Mouse (Mus musculus) kidney, embryonic 15.5 days (tissue): ENCODE data around the gene Gm6763. TPM values are rescaled to one million over a fixed set of nuclear protein-coding genes. Genes with fewer than 3 reads are reported as not detected.
A peak's percentile ranks its signal among the peaks of the same experiment; 100 is the strongest.
"Not testable (repeated sequence)": the region's sequence is repeated elsewhere in the genome, so short reads cannot be mapped to it uniquely, and the experiment has no call there.

Source experiments
- ATAC-seq: fragments of 200-750 bp; cut with Nextera tagmentation; replicated peaks from 2 replicates; pipeline ENCODE4 v1.8.0; 2017; ENCODE audit warnings: moderate TSS enrichment; ENCODE audit not compliant: low FRiP score
- H3K27ac ChIP-seq: fragments of 300-500 bp; sonication (generic); 2 replicates; pipeline ENCODE4 v1.5.1; 2015; ENCODE audit warnings: mild to moderate bottlenecking, inconsistent platforms
- H3K27me3 ChIP-seq: fragments of 300-500 bp; sonication (generic); 2 replicates; pipeline ENCODE4 v1.6.1; 2015; ENCODE audit warnings: inconsistent platforms
- H3K36me3 ChIP-seq: fragments of 300-500 bp; sonication (generic); 2 replicates; pipeline ENCODE4 v1.6.1; 2015; ENCODE audit warnings: inconsistent platforms
- H3K4me1 ChIP-seq: fragments of 300-500 bp; sonication (generic); 2 replicates; pipeline ENCODE4 v1.6.1; 2015; ENCODE audit warnings: inconsistent platforms
- H3K4me2 ChIP-seq: fragments of 300-500 bp; sonication (generic); 2 replicates; pipeline ENCODE4 v1.6.1; 2015; ENCODE audit warnings: moderate library complexity, mild to moderate bottlenecking, inconsistent platforms
- H3K4me3 ChIP-seq: fragments of 300-500 bp; sonication (generic); replicated peaks from 2 replicates; pipeline ENCODE4 v1.5.1; 2015; ENCODE audit warnings: mild to moderate bottlenecking, inconsistent platforms
- H3K9ac ChIP-seq: fragments of 300-500 bp; sonication (generic); 2 replicates; pipeline ENCODE4 v1.6.1; 2015; ENCODE audit warnings: mild to moderate bottlenecking, inconsistent platforms
- H3K9me3 ChIP-seq: fragments of 300-500 bp; sonication (generic); replicated peaks from 2 replicates; pipeline ENCODE4 v1.6.1; 2016; ENCODE audit warnings: inconsistent platforms
- WGBS: fragments of 180-500 bp; shearing (Covaris S2); methylation state at CpG from one replicate; pipeline ENCODE4 v1.1.7; 2015; ENCODE audit warnings: mixed read lengths; 5-methylcytosine and 5-hydroxymethylcytosine counted together
- polyA plus RNA-seq: library from polyadenylated mRNA; unstranded; fragments of >200 nt; fragmentation: Nextera tagmentation; extraction: Ambion mirVana; gene quantifications from 2 replicates; pipeline ENCODE4 v1.2.1, GENCODE M21; 2015

The Gm6763 gene
- not detected in 2 replicates for polyA plus RNA-seq

GRCm38 (mm10) chr10:104151197-104151596 is at the start of gene Gm6763:
Gene Gm6763, plus strand, starts transcription at chr10:104151497.
- H3K36me3 ChIP-seq = not testable (repeated sequence)

GRCm38 (mm10) chr10:104110044-104110443 is 41.3 kb upstream of the Gm6763 start:
- Histone ChIP-seq H3K27me3 (no peaks in the 10 kb centered on the region), H3K36me3 (no peaks in the 10 kb centered on the region), H3K27ac (no peak overlapping the region), H3K4me1 (no peaks in the 10 kb centered on the region), H3K9ac (no peak overlapping the region), H3K4me2 (no peak overlapping the region), H3K9me3 (no peaks in the 10 kb centered on the region), H3K4me3 (no peak overlapping the region)
- no peak for ATAC-seq
- WGBS = 74% methylated on average over 3 of the region's 3 CpGs

More at GRCm38 (mm10) chr10:104151197-104151596, at the start of gene Gm6763:
- WGBS = no CpG with 5 or more reads among the region's 3 CpGs
- H3K9me3 ChIP-seq, H3K4me2 ChIP-seq, ATAC-seq, H3K9ac ChIP-seq, H3K27me3 ChIP-seq, H3K27ac ChIP-seq, H3K4me1 ChIP-seq, H3K4me3 ChIP-seq: not testable (repeated sequence)

DNA sequence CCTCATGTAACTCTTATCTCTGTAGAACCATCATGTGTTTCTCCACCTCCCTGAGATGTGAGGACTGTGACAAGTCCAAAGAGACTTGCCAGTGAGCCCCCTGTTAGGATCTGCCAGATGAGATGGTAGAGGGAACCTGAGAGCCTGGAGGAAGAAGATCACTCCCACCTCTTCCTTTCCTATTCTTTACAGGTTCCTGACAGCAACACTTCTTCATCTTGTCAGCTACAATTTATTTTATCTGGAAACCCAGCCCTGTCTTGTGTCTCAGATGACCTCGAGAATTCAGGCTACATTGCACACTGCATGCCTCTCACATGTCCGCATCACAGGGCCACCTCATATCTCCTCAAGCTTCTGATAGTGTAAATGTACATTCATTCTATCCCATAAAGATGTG is 33.0 kb upstream of the Gm6763 start:
- 27% methylated on average over 2 of the region's 2 CpGs for WGBS
- Histone ChIP-seq H3K4me1 (no peaks in the 10 kb centered on the region), H3K4me2 (no peak overlapping the region), H3K9me3 (no peaks in the 10 kb centered on the region), H3K9ac (no peak overlapping the region), H3K27me3 (no peaks in the 10 kb centered on the region), H3K36me3 (no peaks in the 10 kb centered on the region), H3K4me3 (no peak overlapping the region), H3K27ac (no peak overlapping the region)
- ATAC-seq = peak; percentile 77

GRCm38 (mm10) chr10:104142687-104143086 is 8.6 kb upstream of the Gm6763 start, which contains the start of gene Gm21293:
Gene Gm21293, plus strand, starts transcription at chr10:104142987.
- not testable (repeated sequence) for H3K27me3 ChIP-seq, H3K9me3 ChIP-seq, H3K4me1 ChIP-seq, H3K4me3 ChIP-seq, H3K27ac ChIP-seq, H3K4me2 ChIP-seq, H3K9ac ChIP-seq, H3K36me3 ChIP-seq, ATAC-seq
- no CpG with 5 or more reads among the region's 3 CpGs for WGBS

DNA sequence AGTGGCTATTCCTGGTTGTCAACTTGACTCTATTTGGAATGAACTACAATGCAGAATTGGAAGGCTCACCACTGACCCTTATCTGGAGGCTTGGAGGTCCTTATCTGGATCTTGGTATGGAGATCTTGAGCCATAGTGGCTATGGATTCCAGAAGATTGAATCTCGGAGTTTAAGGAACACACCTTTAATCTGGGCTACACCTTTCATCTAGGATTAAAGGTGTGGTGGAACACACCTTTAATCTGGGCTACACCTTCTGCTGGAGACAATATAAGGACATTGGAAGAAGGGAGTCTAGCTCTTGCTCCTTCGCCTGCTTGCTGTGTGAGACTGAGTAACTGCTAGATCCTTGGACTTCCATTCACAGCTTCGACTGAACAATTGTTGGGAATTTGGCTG is 8.4 kb downstream of the Gm6763 start, which contains the start of gene Gm8764:
Gm8764 (plus strand) TSS at position 301 of the 400 bp plus-strand sequence.
- not testable (repeated sequence) for H3K27me3 ChIP-seq, H3K9ac ChIP-seq, H3K4me2 ChIP-seq, H3K9me3 ChIP-seq, H3K27ac ChIP-seq, H3K36me3 ChIP-seq, H3K4me3 ChIP-seq, ATAC-seq, H3K4me1 ChIP-seq
- whole genome bisulfite sequencing = no CpG with 5 or more reads among the region's 3 CpGs

GRCm38 (mm10) chr10:104168215-104168614 is 16.9 kb downstream of the Gm6763 start, which contains the start of gene Gm21304:
Gene Gm21304, plus strand, starts transcription at chr10:104168515.
- not testable (repeated sequence) for H3K9me3 ChIP-seq, H3K4me2 ChIP-seq, H3K9ac ChIP-seq, H3K27me3 ChIP-seq, H3K4me3 ChIP-seq, ATAC-seq, H3K27ac ChIP-seq, H3K36me3 ChIP-seq, H3K4me1 ChIP-seq
- WGBS = no CpG with 5 or more reads among the region's 3 CpGs

DNA sequence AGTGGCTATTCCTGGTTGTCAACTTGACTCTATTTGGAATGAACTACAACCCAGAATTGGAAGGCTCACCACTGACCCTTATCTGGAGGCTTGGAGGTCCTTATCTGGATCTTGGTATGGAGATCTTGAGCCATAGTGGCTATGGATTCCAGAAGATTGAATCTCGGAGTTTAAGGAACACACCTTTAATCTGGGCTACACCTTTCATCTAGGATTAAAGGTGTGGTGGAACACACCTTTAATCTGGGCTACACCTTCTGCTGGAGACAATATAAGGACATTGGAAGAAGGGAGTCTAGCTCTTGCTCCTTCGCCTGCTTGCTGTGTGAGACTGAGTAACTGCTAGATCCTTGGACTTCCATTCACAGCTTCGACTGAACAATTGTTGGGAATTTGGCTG is 25.4 kb downstream of the Gm6763 start, which contains the start of gene Gm21312:
Gm21312 (plus strand) TSS at position 301 of the 400 bp plus-strand sequence.
- ATAC-seq = not testable (repeated sequence)
- WGBS = no CpG with 5 or more reads among the region's 3 CpGs

DNA sequence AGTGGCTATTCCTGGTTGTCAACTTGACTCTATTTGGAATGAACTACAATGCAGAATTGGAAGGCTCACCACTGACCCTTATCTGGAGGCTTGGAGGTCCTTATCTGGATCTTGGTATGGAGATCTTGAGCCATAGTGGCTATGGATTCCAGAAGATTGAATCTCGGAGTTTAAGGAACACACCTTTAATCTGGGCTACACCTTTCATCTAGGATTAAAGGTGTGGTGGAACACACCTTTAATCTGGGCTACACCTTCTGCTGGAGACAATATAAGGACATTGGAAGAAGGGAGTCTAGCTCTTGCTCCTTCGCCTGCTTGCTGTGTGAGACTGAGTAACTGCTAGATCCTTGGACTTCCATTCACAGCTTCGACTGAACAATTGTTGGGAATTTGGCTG is 33.9 kb downstream of the Gm6763 start, which contains the start of gene Gm20765:
Gm20765 (plus strand) TSS at position 301 of the 400 bp plus-strand sequence.
- not testable (repeated sequence) for ATAC-seq, H3K27me3 ChIP-seq, H3K9me3 ChIP-seq, H3K4me1 ChIP-seq, H3K27ac ChIP-seq, H3K4me2 ChIP-seq, H3K9ac ChIP-seq, H3K4me3 ChIP-seq, H3K36me3 ChIP-seq
- no CpG with 5 or more reads among the region's 3 CpGs for WGBS

More for the DNA sequence above, 25.4 kb downstream of the Gm6763 start, which contains the start of gene Gm21312:
- H3K4me2 ChIP-seq, H3K27ac ChIP-seq, H3K36me3 ChIP-seq, H3K27me3 ChIP-seq, H3K9ac ChIP-seq, H3K4me3 ChIP-seq, H3K9me3 ChIP-seq, H3K4me1 ChIP-seq: not testable (repeated sequence)

DNA sequence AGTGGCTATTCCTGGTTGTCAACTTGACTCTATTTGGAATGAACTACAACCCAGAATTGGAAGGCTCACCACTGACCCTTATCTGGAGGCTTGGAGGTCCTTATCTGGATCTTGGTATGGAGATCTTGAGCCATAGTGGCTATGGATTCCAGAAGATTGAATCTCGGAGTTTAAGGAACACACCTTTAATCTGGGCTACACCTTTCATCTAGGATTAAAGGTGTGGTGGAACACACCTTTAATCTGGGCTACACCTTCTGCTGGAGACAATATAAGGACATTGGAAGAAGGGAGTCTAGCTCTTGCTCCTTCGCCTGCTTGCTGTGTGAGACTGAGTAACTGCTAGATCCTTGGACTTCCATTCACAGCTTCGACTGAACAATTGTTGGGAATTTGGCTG is 42.4 kb downstream of the Gm6763 start, which contains the start of gene Gm4340:
Gm4340 (plus strand) TSS at position 301 of the 400 bp plus-strand sequence.
- not testable (repeated sequence) for H3K4me1 ChIP-seq, H3K4me3 ChIP-seq, H3K27me3 ChIP-seq, H3K27ac ChIP-seq, H3K4me2 ChIP-seq, H3K9ac ChIP-seq, ATAC-seq, H3K36me3 ChIP-seq, H3K9me3 ChIP-seq
- no CpG with 5 or more reads among the region's 3 CpGs for WGBS

Other genes starting within 250 kb of the Gm6763 start
- gene Gm21293, start 8.5 kb upstream of the Gm6763 start, polyA plus RNA-seq = not detected in 2 replicates
- not detected in 2 replicates for gene Gm8764, start 8.5 kb downstream of the Gm6763 start, polyA plus RNA-seq
- not detected in 2 replicates for gene Gm21304, start 17.0 kb downstream of the Gm6763 start, polyA plus RNA-seq
- gene Gm21312, start 25.5 kb downstream of the Gm6763 start, polyA plus RNA-seq = not detected in 2 replicates
- not detected in 2 replicates for gene Gm20765, start 34.0 kb downstream of the Gm6763 start, polyA plus RNA-seq
- gene Gm4340, start 42.5 kb downstream of the Gm6763 start, polyA plus RNA-seq = not detected in 2 replicates